Mouse (Mus musculus): ENCODE data around the gene Ndufb7. TPM values are rescaled to one million over a fixed set of nuclear protein-coding genes. Genes with fewer than 3 reads are reported as not detected.
"Not testable (repeated sequence)": the region's sequence is repeated elsewhere in the genome, so short reads cannot be mapped to it uniquely, and the experiment has no call there.

The Ndufb7 gene
- polyA plus RNA-seq, 1 experiment from 2014 or later, result 342 TPM

GRCm38 (mm10) chr8:83594167-83595049 lies 27.9 kb downstream of the Ndufb7 start:
- Histone ChIP-seq H3K4me1 (peaks cover 33% of the 10 kb centered on the region), H3K4me3 (peak overlapping the region; percentile 80), H3K4me2 (replicated peaks) (peak overlapping the region; percentile 84), H3K27ac (peak overlapping the region; percentile 95), H3K27me3 (no peaks in the 10 kb centered on the region), H3K9me3 (replicated peaks) (no peaks in the 10 kb centered on the region), H3K36me3 (0 out of 2 replicates have a peak, but pooled peaks cover 6% of the 10 kb centered on the region), H3K9ac (peak overlapping the region; percentile 88)
- WGBS, result under 1% methylated on average over 43 of the region's 43 CpGs
- ATAC-seq (ENCODE audit: low FRiP score), result peak; percentile 98

- H3K36me3 ChIP-seq; ATAC-seq (ENCODE audit: low FRiP score); H3K9me3 ChIP-seq (replicated peaks); H3K27me3 ChIP-seq: not testable (repeated sequence)
- Histone ChIP-seq H3K27ac (peak overlapping the region; percentile 95), H3K4me2 (replicated peaks) (peak overlapping the region; percentile 84), H3K9ac (peak overlapping the region; percentile 88), H3K4me3 (peak overlapping the region; percentile 80), H3K4me1 (peaks cover 32% of the 10 kb centered on the region)
- 66% methylated on average over 3 of the region's 3 CpGs for WGBS
These were observed 28.5 kb downstream of the Ndufb7 start for GRCm38 (mm10) chr8:83595050-83595345.

GRCm38 (mm10) chr8:83596369-83596768 lies 29.9 kb downstream of the Ndufb7 start:
- H3K9me3 ChIP-seq (replicated peaks), result no peaks in the 10 kb centered on the region
- no peaks in the 10 kb centered on the region for H3K36me3 ChIP-seq
- H3K27me3 ChIP-seq, result no peaks in the 10 kb centered on the region
- no peak for ATAC-seq (ENCODE audit: low FRiP score)
- H3K4me3 ChIP-seq, result no peak overlapping the region
- H3K4me2 ChIP-seq (replicated peaks), result no peak overlapping the region
- H3K4me1 ChIP-seq, result peaks cover 20% of the 10 kb centered on the region
- no peak overlapping the region for H3K27ac ChIP-seq
- whole genome bisulfite sequencing, result 25% methylated on average over 3 of the region's 3 CpGs
- no peak overlapping the region for H3K9ac ChIP-seq

GRCm38 (mm10) chr8:83598146-83598545 lies 31.7 kb downstream of the Ndufb7 start:
- Histone ChIP-seq H3K9ac (no peak overlapping the region), H3K4me2 (replicated peaks) (no peak overlapping the region), H3K27ac (no peak overlapping the region), H3K4me1 (peaks cover 3% of the 10 kb centered on the region), H3K9me3 (replicated peaks) (no peaks in the 10 kb centered on the region), H3K36me3 (no peaks in the 10 kb centered on the region), H3K4me3 (no peak overlapping the region), H3K27me3 (no peaks in the 10 kb centered on the region)
- WGBS, result 4% methylated on average over 1 of the region's 1 CpGs
- no peak for ATAC-seq (ENCODE audit: low FRiP score)

GRCm38 (mm10) chr8:83599814-83600213 lies 33.3 kb downstream of the Ndufb7 start:
- no peak overlapping the region for H3K27ac ChIP-seq
- H3K4me2 ChIP-seq (replicated peaks), result no peak overlapping the region
- H3K4me3 ChIP-seq, result no peak overlapping the region
- no peak for ATAC-seq (ENCODE audit: low FRiP score)
- H3K4me1 ChIP-seq, result no peaks in the 10 kb centered on the region
- H3K9me3 ChIP-seq (replicated peaks), result no peaks in the 10 kb centered on the region
- no peaks in the 10 kb centered on the region for H3K27me3 ChIP-seq
- H3K36me3 ChIP-seq, result no peaks in the 10 kb centered on the region
- H3K9ac ChIP-seq, result no peak overlapping the region

- no peaks in the 10 kb centered on the region for H3K36me3 ChIP-seq
- no peak overlapping the region for H3K4me3 ChIP-seq
- H3K9ac ChIP-seq, result no peak overlapping the region
- no peaks in the 10 kb centered on the region for H3K9me3 ChIP-seq (replicated peaks)
- peaks cover 7% of the 10 kb centered on the region for H3K4me1 ChIP-seq
- no peak for ATAC-seq (ENCODE audit: low FRiP score)
- H3K27ac ChIP-seq, result no peak overlapping the region
- no peaks in the 10 kb centered on the region for H3K27me3 ChIP-seq
- 77% methylated on average over 2 of the region's 2 CpGs for WGBS
- H3K4me2 ChIP-seq (replicated peaks), result no peak overlapping the region
These were observed 36.2 kb downstream of the Ndufb7 start for GRCm38 (mm10) chr8:83602650-83603029.

- peak; percentile 97 for ATAC-seq (ENCODE audit: low FRiP score)
- Histone ChIP-seq H3K9me3 (replicated peaks) (no peaks in the 10 kb centered on the region), H3K9ac (peak within 1 kb of the TSS; percentile 89), H3K27me3 (no peaks in the 10 kb centered on the region), H3K4me3 (peak within 1 kb of the TSS; percentile 72), H3K27ac (peak within 1 kb of the TSS; percentile 96), H3K4me1 (peaks cover 19% of the 10 kb centered on the region), H3K36me3 (peaks cover 31% of the 10 kb centered on the region), H3K4me2 (replicated peaks) (peak within 1 kb of the TSS; percentile 79)
- under 1% methylated on average over 68 of the region's 69 CpGs for WGBS
These were observed 41.4 kb downstream of the Ndufb7 start, which contains the start of the genes Tecr and Dnajb1 for GRCm38 (mm10) chr8:83607661-83608397. Gene Tecr (minus strand): TSS chr8:83607971. Gene Dnajb1 (plus strand): TSS chr8:83608193.

GRCm38 (mm10) chr8:83608398-83608829 lies 41.9 kb downstream of the Ndufb7 start:
- peak overlapping the region; percentile 89 for H3K9ac ChIP-seq
- no peaks in the 10 kb centered on the region for H3K27me3 ChIP-seq
- ATAC-seq (ENCODE audit: low FRiP score), result peak; percentile 77
- WGBS, result under 1% methylated on average over 51 of the region's 51 CpGs
- H3K27ac ChIP-seq, result peak overlapping the region; percentile 96
- H3K4me3 ChIP-seq, result peak overlapping the region; percentile 72
- peaks cover 19% of the 10 kb centered on the region for H3K4me1 ChIP-seq
- H3K9me3 ChIP-seq (replicated peaks), result no peaks in the 10 kb centered on the region
- H3K36me3 ChIP-seq, result peaks cover 35% of the 10 kb centered on the region
- peak overlapping the region; percentile 79 for H3K4me2 ChIP-seq (replicated peaks)

- peak overlapping the region; percentile 79 for H3K4me2 ChIP-seq (replicated peaks)
- peak overlapping the region; percentile 72 for H3K4me3 ChIP-seq
- H3K9ac ChIP-seq, result peak overlapping the region; percentile 89
- no peaks in the 10 kb centered on the region for H3K9me3 ChIP-seq (replicated peaks)
- peak overlapping the region; percentile 96 for H3K27ac ChIP-seq
- 40% methylated on average over 9 of the region's 9 CpGs for WGBS
- H3K27me3 ChIP-seq, result no peaks in the 10 kb centered on the region
- peaks cover 40% of the 10 kb centered on the region for H3K36me3 ChIP-seq
- ATAC-seq (ENCODE audit: low FRiP score), result no peak
- peaks cover 19% of the 10 kb centered on the region for H3K4me1 ChIP-seq
These were observed 42.6 kb downstream of the Ndufb7 start for GRCm38 (mm10) chr8:83609086-83609485.

- Histone ChIP-seq H3K4me2 (replicated peaks) (peak overlapping the region; percentile 79), H3K9ac (peak overlapping the region; percentile 89), H3K9me3 (replicated peaks) (no peaks in the 10 kb centered on the region), H3K4me1 (peaks cover 19% of the 10 kb centered on the region), H3K4me3 (peak overlapping the region; percentile 72), H3K27me3 (no peaks in the 10 kb centered on the region), H3K27ac (no peak overlapping the region), H3K36me3 (peaks cover 40% of the 10 kb centered on the region)
- no peak for ATAC-seq (ENCODE audit: low FRiP score)
- 98% methylated on average over 10 of the region's 10 CpGs for WGBS
These were observed 43.2 kb downstream of the Ndufb7 start for GRCm38 (mm10) chr8:83609547-83610180.

- no peaks in the 10 kb centered on the region for H3K27me3 ChIP-seq
- H3K4me3 ChIP-seq, result no peak overlapping the region
- ATAC-seq (ENCODE audit: low FRiP score), result no peak
- peaks cover 18% of the 10 kb centered on the region for H3K4me1 ChIP-seq
- no peak overlapping the region for H3K4me2 ChIP-seq (replicated peaks)
- peaks cover 40% of the 10 kb centered on the region for H3K36me3 ChIP-seq
- H3K9ac ChIP-seq, result no peak overlapping the region
- H3K9me3 ChIP-seq (replicated peaks), result no peaks in the 10 kb centered on the region
- 92% methylated on average over 4 of the region's 4 CpGs for WGBS
- H3K27ac ChIP-seq, result no peak overlapping the region
These were observed 45.5 kb downstream of the Ndufb7 start for GRCm38 (mm10) chr8:83611921-83612320.

- Histone ChIP-seq H3K36me3 (peaks cover 40% of the 10 kb centered on the region), H3K4me1 (peaks cover 12% of the 10 kb centered on the region), H3K9ac (no peak overlapping the region), H3K9me3 (replicated peaks) (no peaks in the 10 kb centered on the region), H3K4me2 (replicated peaks) (no peak overlapping the region), H3K4me3 (no peak overlapping the region), H3K27me3 (no peaks in the 10 kb centered on the region), H3K27ac (no peak overlapping the region)
- 92% methylated on average over 4 of the region's 4 CpGs for WGBS
- no peak for ATAC-seq (ENCODE audit: low FRiP score)
These were observed 47.2 kb downstream of the Ndufb7 start for GRCm38 (mm10) chr8:83613695-83614094.

All from hindbrain, embryonic 12.5 days (tissue).